Mouse (Mus musculus) E14TG2a.4 (cell line): Measurements from ENCODE around the gene Dchs2.

Experiments
- CTCF ChIP-seq: conservative IDR thresholded peaks from 2 replicates; pipeline ENCODE4 v1.5.1; 2014; ENCODE audit warnings: low read length
- POU5F1 ChIP-seq: IDR thresholded peaks from 2 replicates; pipeline ENCODE4 v1.6.1; 2014; ENCODE audit warnings: low read length, borderline replicate concordance

DNA sequence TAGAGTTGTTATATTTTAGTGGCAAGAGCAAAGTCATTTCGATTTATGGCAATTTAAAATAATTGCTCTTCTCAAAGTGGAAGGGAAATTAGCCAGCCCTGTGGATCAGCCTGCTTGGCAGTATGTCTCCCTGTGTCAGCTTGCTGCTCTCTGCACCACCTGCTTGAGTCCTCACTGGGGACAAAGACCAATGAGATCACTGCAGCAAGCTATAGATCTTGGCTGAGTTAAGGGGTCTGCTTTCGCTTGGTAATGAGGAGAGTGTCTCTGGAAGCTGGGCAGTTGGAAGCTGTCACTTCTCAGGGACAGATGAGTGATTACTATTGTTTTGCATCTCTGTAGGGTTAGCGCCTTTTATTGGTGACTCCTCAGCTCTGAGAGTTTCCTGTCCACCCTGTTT, 14.9 kb upstream of the Dchs2 start:
- TF ChIP-seq CTCF (no peak), POU5F1 (no peak)
